Mouse (Mus musculus) heart, adult 2 months (tissue): ENCODE data around the gene Prm1.

Experiments
- EP300 ChIP-seq: fragments of 200-500 bp; IDR thresholded peaks from 2 replicates; pipeline ENCODE4 v1.6.1; 2011; ENCODE audit warnings: low read depth, low read length, control low read depth; ENCODE audit not compliant: insufficient read depth
- POLR2A ChIP-seq: fragments of 200-500 bp; IDR thresholded peaks from 2 replicates; pipeline ENCODE4 v1.6.1; 2011; ENCODE audit warnings: mild to moderate bottlenecking, low read depth, low read length, control low read depth; ENCODE audit not compliant: insufficient read depth

- TF ChIP-seq POLR2A (no peak), EP300 (no peak)
Measured at GRCm38 (mm10) chr16:10827269-10827668, 21.6 kb upstream of the Prm1 start.
